Mouse (Mus musculus): ENCODE measurements at regions not wholly inside any gene's neighbourhood (a gene's known extent, or its start where the extent isn't known, plus 50 kb on each side); places are given as distances from the start of the nearest gene placed in this dataset.

DNA sequence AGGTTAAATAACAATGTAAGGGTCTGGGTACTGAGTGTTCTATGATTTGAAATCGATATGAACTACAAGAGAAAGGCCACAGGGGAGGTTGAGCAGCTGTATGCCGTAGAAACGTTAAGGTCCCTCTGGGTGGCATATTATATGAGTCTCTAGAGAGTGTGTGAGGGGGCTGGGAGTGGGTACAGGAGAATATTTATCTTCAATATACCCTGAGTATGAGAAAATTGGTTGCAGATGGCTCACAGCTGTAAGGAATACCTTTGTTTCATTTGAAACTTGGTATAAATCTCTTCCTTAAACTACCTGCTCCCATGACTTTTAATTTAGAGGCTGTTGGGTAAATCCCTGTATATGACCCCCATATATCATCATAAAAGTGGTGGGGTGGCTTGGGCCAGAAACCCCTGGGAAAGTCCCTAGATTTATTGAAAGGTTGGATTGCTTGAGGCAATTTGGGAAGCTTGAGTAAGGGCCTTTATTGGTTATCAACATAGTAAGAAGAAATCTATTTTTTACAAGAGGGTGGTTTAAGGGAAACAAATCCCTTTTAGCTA lies 128.7 kb upstream of the Prkg2 start:
- H3K9me3 ChIP-seq (ENCODE audit: control insufficient read depth, low read length): no peaks in the 10 kb centered on the region
- no peak overlapping the region for H3K9ac ChIP-seq (ENCODE audit: low read depth, low read length, severe bottlenecking)
- no peak overlapping the region for H3K4me3 ChIP-seq (replicated peaks; ENCODE audit: low read length)
- TF ChIP-seq POLR2A (IDR thresholded peaks at IDR 0.05; ENCODE audit: borderline replicate concordance, extremely low read depth, insufficient read depth, insufficient read length): no peak
- WGBS: 10% methylated on average over 3 of the region's 3 CpGs
- no peaks in the 10 kb centered on the region for H3K27me3 ChIP-seq (ENCODE audit: control insufficient read depth, insufficient read depth, low read length)
- DNase-seq (ENCODE audit: low spot score) (peak; percentile 19), ATAC-seq (ENCODE audit: low FRiP score, low read depth) (no peak)
- H3K4me2 ChIP-seq (replicated peaks; ENCODE audit: low read depth, low read length, severe bottlenecking): no peak overlapping the region
- no peaks in the 10 kb centered on the region for H3K36me3 ChIP-seq (ENCODE audit: control insufficient read depth, insufficient read depth, low read length)
- no peak overlapping the region for H3K27ac ChIP-seq (replicated peaks; ENCODE audit: low read depth, low read length)
- peaks cover 20% of the 10 kb centered on the region; the same call in 1 of the 2 replicates for H3K4me1 ChIP-seq (ENCODE audit: control insufficient read depth, insufficient read depth, low read length)

- peak; percentile 80 for DNase-seq (ENCODE audit: low spot score)
- Histone ChIP-seq H3K27me3 (ENCODE audit: control insufficient read depth, insufficient read depth, low read length) (no peaks in the 10 kb centered on the region), H3K4me2 (replicated peaks; ENCODE audit: low read depth, low read length, severe bottlenecking) (no peak overlapping the region), H3K36me3 (ENCODE audit: control insufficient read depth, insufficient read depth, low read length) (no peaks in the 10 kb centered on the region), H3K9me3 (ENCODE audit: control insufficient read depth, low read length) (no peaks in the 10 kb centered on the region), H3K9ac (ENCODE audit: low read depth, low read length, severe bottlenecking) (no peak overlapping the region), H3K4me3 (replicated peaks; ENCODE audit: low read length) (no peak overlapping the region), H3K27ac (replicated peaks; ENCODE audit: low read depth, low read length) (no peak overlapping the region), H3K4me1 (ENCODE audit: control insufficient read depth, insufficient read depth, low read length) (peaks cover 9% of the 10 kb centered on the region; the same call in 1 of the 2 replicates)
- TF ChIP-seq POLR2A (IDR thresholded peaks at IDR 0.05; ENCODE audit: borderline replicate concordance, extremely low read depth, insufficient read depth, insufficient read length): no peak
- ATAC-seq (ENCODE audit: low FRiP score, low read depth): no peak
- WGBS: 0% methylated on average over 1 of the region's 1 CpGs
These were observed 120.8 kb upstream of the Prkg2 start for GRCm38 (mm10) chr5:99157973-99158372.

GRCm38 (mm10) chr5:99153269-99153850 lies 116.2 kb upstream of the Prkg2 start:
- no peaks in the 10 kb centered on the region for H3K9me3 ChIP-seq (ENCODE audit: control insufficient read depth, low read length)
- H3K4me1 ChIP-seq (ENCODE audit: control insufficient read depth, insufficient read depth, low read length): peaks cover 7% of the 10 kb centered on the region; the same call in 1 of the 2 replicates
- no peaks in the 10 kb centered on the region for H3K27me3 ChIP-seq (ENCODE audit: control insufficient read depth, insufficient read depth, low read length)
- H3K4me2 ChIP-seq (replicated peaks; ENCODE audit: low read depth, low read length, severe bottlenecking): no peak overlapping the region
- no peak overlapping the region for H3K9ac ChIP-seq (ENCODE audit: low read depth, low read length, severe bottlenecking)
- H3K36me3 ChIP-seq (ENCODE audit: control insufficient read depth, insufficient read depth, low read length): no peaks in the 10 kb centered on the region
- ATAC-seq (ENCODE audit: low FRiP score, low read depth): peak; percentile 68; the same call in 1 of the 2 replicates
- DNase-seq (ENCODE audit: low spot score): peak; percentile 62
- no peak overlapping the region for H3K27ac ChIP-seq (replicated peaks; ENCODE audit: low read depth, low read length)
- TF ChIP-seq POLR2A (IDR thresholded peaks at IDR 0.05; ENCODE audit: borderline replicate concordance, extremely low read depth, insufficient read depth, insufficient read length): no peak
- H3K4me3 ChIP-seq (replicated peaks; ENCODE audit: low read length): no peak overlapping the region
- 43% methylated on average over 2 of the region's 2 CpGs for WGBS

DNA sequence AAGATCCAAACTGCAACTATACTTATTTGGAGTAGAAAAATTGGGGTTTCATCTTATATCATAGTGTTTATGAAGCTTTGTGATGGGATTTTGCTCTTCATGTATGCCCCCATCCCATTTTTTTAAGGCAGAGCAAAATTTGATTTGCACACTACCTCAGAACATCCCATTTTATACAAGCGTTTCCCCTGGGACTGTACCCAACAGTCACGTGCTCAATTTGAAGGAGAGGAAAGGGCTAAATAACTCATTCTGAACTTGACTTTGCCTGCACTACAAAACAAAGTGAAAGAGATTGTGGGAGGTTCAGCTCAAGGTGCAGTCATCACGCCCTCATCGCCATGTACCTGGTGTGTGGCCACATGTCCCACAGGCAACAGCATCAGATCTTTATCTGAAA lies 115.1 kb upstream of the Prkg2 start:
- no peak overlapping the region for H3K4me3 ChIP-seq (replicated peaks; ENCODE audit: low read length)
- no peak for TF ChIP-seq POLR2A (IDR thresholded peaks at IDR 0.05; ENCODE audit: borderline replicate concordance, extremely low read depth, insufficient read depth, insufficient read length)
- no peaks in the 10 kb centered on the region for H3K36me3 ChIP-seq (ENCODE audit: control insufficient read depth, insufficient read depth, low read length)
- H3K9me3 ChIP-seq (ENCODE audit: control insufficient read depth, low read length): no peaks in the 10 kb centered on the region
- 73% methylated on average over 4 of the region's 4 CpGs for WGBS
- H3K9ac ChIP-seq (ENCODE audit: low read depth, low read length, severe bottlenecking): no peak overlapping the region
- no peak overlapping the region for H3K4me2 ChIP-seq (replicated peaks; ENCODE audit: low read depth, low read length, severe bottlenecking)
- ATAC-seq (ENCODE audit: low FRiP score, low read depth): no peak
- no peak for DNase-seq (ENCODE audit: low spot score)
- no peaks in the 10 kb centered on the region for H3K27me3 ChIP-seq (ENCODE audit: control insufficient read depth, insufficient read depth, low read length)
- peaks cover 7% of the 10 kb centered on the region; the same call in 1 of the 2 replicates for H3K4me1 ChIP-seq (ENCODE audit: control insufficient read depth, insufficient read depth, low read length)
- no peak overlapping the region for H3K27ac ChIP-seq (replicated peaks; ENCODE audit: low read depth, low read length)

DNA sequence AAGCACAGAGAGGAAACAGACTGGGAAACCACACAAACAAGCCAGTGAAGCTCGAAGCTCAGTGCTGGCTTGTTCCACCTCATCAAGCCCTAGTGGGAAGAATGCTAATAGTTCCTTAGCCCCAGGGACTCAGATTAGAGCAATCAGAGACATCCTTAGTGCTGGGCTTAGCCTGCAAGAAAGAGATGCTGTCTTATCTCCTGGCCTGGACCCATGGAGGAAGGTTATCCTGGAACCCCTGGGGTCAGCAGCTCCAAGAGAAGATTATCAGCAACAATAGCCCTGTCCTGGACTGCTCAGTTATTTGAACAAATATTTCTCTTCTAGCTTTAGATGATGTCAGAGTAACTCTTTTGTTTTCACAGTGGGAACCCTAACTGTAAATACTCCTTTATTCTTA lies 112.8 kb upstream of the Prkg2 start:
- Histone ChIP-seq H3K36me3 (ENCODE audit: control insufficient read depth, insufficient read depth, low read length) (no peaks in the 10 kb centered on the region), H3K4me1 (ENCODE audit: control insufficient read depth, insufficient read depth, low read length) (peaks cover 7% of the 10 kb centered on the region; the same call in 1 of the 2 replicates), H3K9me3 (ENCODE audit: control insufficient read depth, low read length) (no peaks in the 10 kb centered on the region), H3K4me2 (replicated peaks; ENCODE audit: low read depth, low read length, severe bottlenecking) (no peak overlapping the region), H3K27ac (replicated peaks; ENCODE audit: low read depth, low read length) (no peak overlapping the region), H3K9ac (ENCODE audit: low read depth, low read length, severe bottlenecking) (no peak overlapping the region), H3K27me3 (ENCODE audit: control insufficient read depth, insufficient read depth, low read length) (no peaks in the 10 kb centered on the region), H3K4me3 (replicated peaks; ENCODE audit: low read length) (no peak overlapping the region)
- no peak for ATAC-seq (ENCODE audit: low FRiP score, low read depth)
- WGBS: 30% methylated on average over 1 of the region's 1 CpGs
- TF ChIP-seq POLR2A (IDR thresholded peaks at IDR 0.05; ENCODE audit: borderline replicate concordance, extremely low read depth, insufficient read depth, insufficient read length): no peak
- DNase-seq (ENCODE audit: low spot score): no peak

All from limb, embryonic 14.5 days (tissue).